Mouse (Mus musculus) kidney, adult 2 months (tissue): ENCODE measurements around the gene Yae1d1. TPM values are rescaled to one million over a fixed set of nuclear protein-coding genes. Genes with fewer than 3 reads are reported as not detected.

ENCODE experiments used
- DNase-seq: peaks from one replicate; pipeline ENCODE4 v3.0.0; 2021
- H3K27ac ChIP-seq: fragments of 200-500 bp; 2 replicates; pipeline ENCODE4 v1.5.1; 2012; ENCODE audit warnings: low read depth, low read length, control low read depth, inconsistent platforms; ENCODE audit not compliant: insufficient read depth
- H3K27me3 ChIP-seq: fragments of 200-500 bp; replicated peaks from 2 replicates; pipeline ENCODE4 v1.6.1; 2012; ENCODE audit warnings: mild to moderate bottlenecking, moderate library complexity, low read length, inconsistent platforms; ENCODE audit not compliant: control insufficient read depth, insufficient read depth
- H3K36me3 ChIP-seq: fragments of 200-500 bp; 2 replicates; pipeline ENCODE4 v1.6.1; 2012; ENCODE audit warnings: mild to moderate bottlenecking, moderate library complexity, low read length, inconsistent platforms; ENCODE audit not compliant: control insufficient read depth, insufficient read depth
- H3K4me1 ChIP-seq: fragments of 200-500 bp; 2 replicates; pipeline ENCODE4 v1.6.1; 2011; ENCODE audit warnings: low read length; ENCODE audit not compliant: control insufficient read depth, insufficient read depth
- H3K4me3 ChIP-seq: fragments of 200-500 bp; 2 replicates; pipeline ENCODE4 v1.5.1; 2011; ENCODE audit warnings: mild to moderate bottlenecking, low read depth, low read length, control low read depth; ENCODE audit not compliant: insufficient read depth
- CTCF ChIP-seq: fragments of 200-500 bp; conservative IDR thresholded peaks from 2 replicates; pipeline ENCODE4 v1.5.1; 2011; ENCODE audit warnings: low read depth, mild to moderate bottlenecking, control low read depth, low read length, moderate library complexity, mixed read lengths; ENCODE audit not compliant: insufficient read depth, insufficient read length
- POLR2A ChIP-seq: fragments of 200-500 bp; IDR thresholded peaks from one replicate; pipeline ENCODE4 v1.6.1; 2011; ENCODE audit warnings: low read depth, low read length, control low read depth
- WGBS: fragments of 180-500 bp; shearing (Covaris S2); methylation state at CpG from one replicate; pipeline ENCODE4 v1.1.7; 2018; 5-methylcytosine and 5-hydroxymethylcytosine counted together
- polyA plus RNA-seq: library from polyadenylated mRNA; depleted of rRNA; stranded (reverse); fragments of >200 nt; gene quantifications from 2 replicates; pipeline ENCODE4 v1.2.3, GENCODE M21; 2012; rRNA removed

Yae1d1 gene
- polyA plus RNA-seq, 1 experiment = 16.1 TPM

- DNase-seq = no peak
- Histone ChIP-seq H3K27ac (no peak overlapping the region), H3K27me3 (no peaks in the 10 kb centered on the region), H3K4me1 (no peaks in the 10 kb centered on the region), H3K36me3 (no peaks in the 10 kb centered on the region), H3K4me3 (no peak overlapping the region)
- WGBS = 76% methylated on average over 18 of the region's 18 CpGs
- no peak for TF ChIP-seq POLR2A
- no peak for TF ChIP-seq CTCF
Observed at GRCm38 (mm10) chr13:17949555-17949954, 43.6 kb downstream of the Yae1d1 start.

- peaks cover 3% of the 10 kb centered on the region; the same call in 1 of the 2 replicates for H3K4me1 ChIP-seq
- peak; percentile 96 for DNase-seq
- H3K27me3 ChIP-seq = no peaks in the 10 kb centered on the region
- H3K36me3 ChIP-seq = no peaks in the 10 kb centered on the region
- peak within 1 kb of the TSS; percentile 76 for H3K27ac ChIP-seq
- no peak for TF ChIP-seq CTCF
- TF ChIP-seq POLR2A = no peak
- H3K4me3 ChIP-seq = peak within 1 kb of the TSS; percentile 67
- 6% methylated on average over 69 of the region's 69 CpGs for WGBS
Observed at GRCm38 (mm10) chr13:17944078-17944917, 48.9 kb downstream of the Yae1d1 start, which contains the start of gene Rala. TSS of gene Rala (minus strand) at chr13:17944239.

GRCm38 (mm10) chr13:17943306-17944077 lies 49.7 kb downstream of the Yae1d1 start:
- H3K36me3 ChIP-seq = no peaks in the 10 kb centered on the region
- no peaks in the 10 kb centered on the region for H3K27me3 ChIP-seq
- H3K27ac ChIP-seq = peak overlapping the region; percentile 76
- H3K4me1 ChIP-seq = peaks cover 3% of the 10 kb centered on the region; the same call in 1 of the 2 replicates
- peak overlapping the region; percentile 67 for H3K4me3 ChIP-seq
- under 1% methylated on average over 70 of the region's 70 CpGs for WGBS
- peak; percentile 25 for DNase-seq
- TF ChIP-seq CTCF = 0 out of 2 replicates have a peak, but pooled peaks have one; percentile 13
- no peak for TF ChIP-seq POLR2A

GRCm38 (mm10) chr13:17942338-17942737 lies 50.8 kb downstream of the Yae1d1 start:
- no peaks in the 10 kb centered on the region for H3K27me3 ChIP-seq
- H3K4me3 ChIP-seq = no peak overlapping the region
- no peak for TF ChIP-seq CTCF
- TF ChIP-seq POLR2A = no peak
- DNase-seq = no peak
- 53% methylated on average over 6 of the region's 6 CpGs for WGBS
- no peaks in the 10 kb centered on the region for H3K36me3 ChIP-seq
- peaks cover 3% of the 10 kb centered on the region; the same call in 1 of the 2 replicates for H3K4me1 ChIP-seq
- no peak overlapping the region for H3K27ac ChIP-seq

Other genes with a start within 250 kb of the Yae1d1 start
- 18.7 and 23.3 TPM in 2 replicates for gene Cdk13, start 188.3 kb downstream of the Yae1d1 start, polyA plus RNA-seq
- gene Rala, start 49.1 kb downstream of the Yae1d1 start, polyA plus RNA-seq = 16.6 and 21.8 TPM in 2 replicates